Mouse (Mus musculus) A20 (cell line): ENCODE measurements around the gene Col6a1.

Source experiments
- DNase-seq: peaks from one replicate; pipeline ENCODE4 v3.0.0-alpha.2; 2011; ENCODE audit warnings: low read depth, low spot score

Gene Col6a1

DNA sequence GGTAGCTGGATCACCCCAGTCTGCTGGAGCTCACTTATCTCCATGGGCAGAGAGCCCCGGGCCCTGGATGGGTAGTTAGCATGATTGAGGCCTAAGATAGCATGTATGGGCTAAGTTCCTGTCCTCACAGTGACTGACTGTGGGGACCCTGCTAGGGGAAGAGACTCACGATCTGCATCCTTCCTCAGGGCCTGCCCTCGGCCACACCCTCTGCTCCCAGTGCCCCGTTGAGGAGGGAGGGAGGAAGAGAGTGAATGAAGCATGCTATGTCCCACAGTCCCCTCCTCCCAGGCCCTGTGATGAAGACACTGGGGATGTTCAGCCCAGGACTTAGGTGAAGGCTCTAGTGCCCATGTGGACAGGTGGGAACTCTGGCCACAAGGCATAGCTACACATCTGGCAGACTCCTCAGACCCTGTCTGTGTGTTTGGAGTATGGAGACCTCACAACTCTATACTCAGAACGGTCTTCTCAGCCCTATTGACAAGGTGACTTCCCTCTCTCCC is 1.7 kb downstream of the Col6a1 start:
- no peak for DNase-seq

- DNase-seq = no peak
Observed at GRCm38 (mm10) chr10:76722751-76723450, 3.1 kb downstream of the Col6a1 start.

GRCm38 (mm10) chr10:76721746-76722145 is 4.2 kb downstream of the Col6a1 start:
- DNase-seq = no peak

GRCm38 (mm10) chr10:76721216-76721615 is 4.8 kb downstream of the Col6a1 start:
- no peak for DNase-seq

DNA sequence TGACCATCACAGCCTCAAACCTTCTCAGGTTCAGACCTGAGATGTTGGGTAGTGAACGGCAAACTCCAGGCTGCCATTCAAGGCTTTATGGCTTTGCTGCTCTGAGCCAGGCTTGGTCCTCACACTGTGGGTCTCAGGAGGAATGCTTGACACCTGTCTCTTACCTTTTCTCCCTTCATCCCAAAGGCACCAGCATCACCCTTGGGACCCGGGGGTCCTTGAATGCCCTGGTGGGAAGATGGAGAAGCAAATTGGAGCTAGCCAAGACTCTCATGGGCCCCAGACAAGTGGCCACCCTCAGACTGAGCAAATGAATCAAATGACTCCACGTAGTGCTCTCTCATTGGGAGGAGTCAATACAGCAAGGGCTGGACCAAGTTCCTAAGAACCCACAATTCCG is 8.3 kb downstream of the Col6a1 start:
- DNase-seq = no peak

DNA sequence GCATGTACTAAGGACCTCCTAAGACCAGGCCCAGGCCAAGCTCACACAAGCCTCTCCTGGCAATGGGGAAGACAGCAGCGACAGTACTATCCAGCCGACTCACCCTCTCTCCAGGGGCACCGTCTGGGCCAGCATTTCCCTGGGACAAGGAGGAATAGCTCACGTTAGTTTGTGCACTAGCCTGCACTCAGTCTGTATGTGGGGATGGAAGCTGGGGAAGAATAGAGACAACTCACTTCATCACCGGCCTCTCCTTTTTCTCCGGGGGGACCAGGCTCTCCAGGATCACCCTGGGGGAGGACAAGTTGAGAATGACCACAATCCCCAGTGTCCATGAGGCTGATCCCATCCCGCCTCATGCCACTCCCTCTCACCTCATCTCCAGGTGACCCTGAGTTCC is 8.9 kb downstream of the Col6a1 start:
- no peak for DNase-seq

DNA sequence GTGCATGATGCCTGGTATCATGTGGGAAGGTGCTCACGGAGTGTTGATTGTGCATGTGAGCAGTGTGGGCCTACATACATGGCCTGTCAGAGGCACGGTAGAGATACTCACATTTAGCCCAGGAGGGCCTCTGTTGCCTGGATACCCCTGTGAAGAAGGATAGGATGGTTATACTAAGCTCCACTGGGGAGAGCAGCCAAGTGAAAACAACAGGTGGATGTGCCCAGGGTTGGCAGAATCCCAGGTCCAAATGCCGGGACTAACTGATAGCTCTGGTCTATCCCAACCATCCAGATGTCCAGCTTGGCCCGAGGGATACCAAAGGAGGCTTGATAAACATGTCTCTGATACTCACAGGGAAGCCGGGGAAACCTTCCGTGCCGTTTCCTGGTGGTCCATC is 11.7 kb downstream of the Col6a1 start:
- no peak for DNase-seq

DNA sequence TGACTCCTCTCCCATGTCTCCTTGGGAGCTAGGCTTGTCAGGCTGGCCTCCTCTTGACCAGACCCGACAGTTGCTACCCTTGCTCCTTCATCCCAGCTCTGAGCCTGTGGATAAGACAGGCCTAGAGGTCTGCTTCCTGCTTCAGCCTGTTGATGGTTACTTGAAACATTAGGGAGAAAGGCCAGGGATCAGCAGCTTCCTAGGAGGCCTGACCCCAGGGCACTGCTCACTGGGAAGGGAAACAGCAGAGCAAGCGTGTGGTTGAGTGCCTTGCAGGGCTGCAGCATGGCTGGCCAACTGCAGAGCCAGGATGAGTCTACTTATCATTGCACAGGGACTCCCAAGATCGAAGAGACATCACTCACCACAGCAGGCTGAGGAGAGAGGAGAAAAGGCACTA is 13.5 kb downstream of the Col6a1 start:
- no peak for DNase-seq

DNA sequence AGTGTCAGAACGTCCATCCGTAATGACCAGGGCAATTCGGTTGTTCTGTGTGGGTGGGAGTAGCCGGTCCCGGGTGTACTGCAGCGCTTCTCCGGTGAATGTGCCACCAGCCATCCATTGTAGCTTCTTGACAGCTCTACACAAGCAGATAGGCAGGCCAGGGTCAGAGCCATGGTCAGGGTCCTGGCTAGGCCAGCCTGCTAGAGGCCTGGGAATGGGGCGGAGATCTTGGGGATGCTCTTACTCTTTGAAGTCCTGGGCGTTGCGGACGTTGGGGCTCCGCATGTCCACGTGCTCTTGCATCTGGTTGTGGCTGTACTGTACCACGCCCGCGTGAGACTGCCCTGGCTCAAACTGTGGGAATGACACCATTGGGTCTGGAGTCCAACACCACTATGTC is 14.6 kb downstream of the Col6a1 start:
- no peak for DNase-seq

GRCm38 (mm10) chr10:76708465-76708864 is 17.5 kb downstream of the Col6a1 start:
- no peak for DNase-seq

DNA sequence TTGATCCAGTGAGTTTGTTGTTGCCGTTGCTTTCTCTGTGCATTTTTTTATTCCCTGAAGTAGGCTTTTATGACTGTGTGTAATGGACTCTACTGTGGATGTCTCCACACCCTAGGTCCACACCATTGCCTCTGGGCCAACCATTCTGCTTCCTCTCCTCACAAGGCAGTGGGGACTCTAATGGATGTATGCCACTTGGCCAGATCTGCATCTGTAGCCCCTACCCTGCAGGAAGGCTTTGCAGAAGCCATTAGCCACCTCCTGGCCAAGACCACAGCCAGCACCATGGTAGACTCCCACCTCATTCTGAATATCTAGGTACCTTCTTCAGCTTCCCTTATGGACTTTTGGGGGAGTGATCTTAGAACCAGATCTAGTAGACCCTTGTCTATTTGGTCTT is 18.4 kb downstream of the Col6a1 start:
- no peak for DNase-seq

GRCm38 (mm10) chr10:76707001-76707400 is 19.0 kb downstream of the Col6a1 start:
- DNase-seq = no peak

DNA sequence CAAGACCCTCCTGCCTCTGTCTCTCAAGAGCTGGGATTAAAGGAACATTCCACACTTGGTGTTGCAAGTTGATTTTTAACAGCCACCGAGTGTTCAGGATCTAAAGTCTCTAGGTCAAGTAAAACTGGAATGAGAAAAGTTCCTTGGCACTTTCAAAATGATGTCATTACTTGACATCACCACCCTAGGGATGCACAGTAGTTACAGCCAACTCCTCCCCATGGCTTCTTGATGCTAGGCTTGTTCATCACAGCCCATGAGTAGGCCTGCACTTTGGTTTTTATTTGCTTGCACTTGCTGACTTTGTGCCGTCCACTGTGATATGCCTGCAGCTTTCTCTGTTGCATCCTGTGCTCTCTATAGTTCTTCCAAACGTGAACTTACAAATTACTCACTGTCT is 21.6 kb downstream of the Col6a1 start:
- no peak for DNase-seq

DNA sequence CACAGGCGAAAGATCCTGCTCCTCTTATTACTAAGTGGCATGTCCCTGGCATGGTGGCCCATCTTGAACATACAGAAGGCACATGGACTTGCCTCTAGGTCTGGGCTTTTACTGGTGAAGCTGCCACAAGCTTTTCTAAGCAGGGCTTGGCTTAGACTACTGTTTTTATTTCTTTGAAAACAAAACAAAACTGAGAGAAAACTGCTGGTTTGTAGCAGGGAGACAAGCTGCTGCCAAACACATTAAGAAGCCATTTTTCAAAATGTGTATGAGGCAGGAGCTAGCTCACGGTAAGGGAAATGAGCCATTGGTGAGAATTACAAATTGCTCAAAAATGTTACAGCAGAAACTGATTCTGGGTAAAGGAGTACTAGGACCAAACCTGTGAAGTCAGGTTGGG is 24.5 kb downstream of the Col6a1 start:
- no peak for DNase-seq

DNA sequence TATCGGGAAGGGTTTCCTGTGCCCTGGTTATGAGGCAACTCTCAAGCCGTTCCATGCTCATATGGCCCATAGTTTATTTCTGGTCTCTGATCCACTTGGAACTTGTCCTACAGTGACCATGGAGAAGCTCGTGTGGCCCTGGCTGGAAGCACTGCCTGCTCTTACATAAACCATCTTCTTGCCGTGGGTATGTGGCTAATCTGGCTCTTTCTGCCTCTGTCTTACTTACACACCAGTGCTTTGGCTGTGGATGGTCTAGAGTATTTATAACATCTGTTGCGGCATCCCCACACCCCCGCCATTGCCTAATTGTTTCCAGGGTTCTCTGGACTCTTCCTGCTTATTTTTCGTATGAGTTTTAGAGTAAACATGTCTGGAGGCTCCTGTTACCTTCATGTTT is 26.2 kb downstream of the Col6a1 start:
- no peak for DNase-seq

GRCm38 (mm10) chr10:76695283-76695885 is 30.6 kb downstream of the Col6a1 start:
- DNase-seq = no peak

DNA sequence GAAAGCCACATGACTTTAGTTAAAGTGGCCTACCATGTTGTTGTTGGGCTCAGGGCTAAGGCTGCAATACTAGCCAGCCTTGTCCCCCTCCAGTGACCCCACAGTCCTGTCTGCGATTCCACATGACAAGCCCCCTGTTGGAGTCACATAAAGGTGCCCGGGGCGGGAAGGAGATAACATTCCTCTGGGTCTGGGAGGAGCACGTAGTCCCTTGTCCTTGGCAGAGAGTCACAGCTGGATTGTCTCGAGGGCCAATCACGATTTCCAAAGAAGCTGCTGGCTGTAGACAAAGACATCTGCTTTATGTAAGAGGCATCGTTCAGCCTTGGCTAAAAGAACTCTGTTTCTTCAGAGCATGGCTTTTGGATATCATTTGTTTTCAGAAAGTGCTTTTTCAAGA is 31.2 kb downstream of the Col6a1 start:
- no peak for DNase-seq

GRCm38 (mm10) chr10:76693446-76693845 is 32.5 kb downstream of the Col6a1 start:
- no peak for DNase-seq

GRCm38 (mm10) chr10:76685451-76686017 is 40.4 kb downstream of the Col6a1 start:
- no peak for DNase-seq

DNA sequence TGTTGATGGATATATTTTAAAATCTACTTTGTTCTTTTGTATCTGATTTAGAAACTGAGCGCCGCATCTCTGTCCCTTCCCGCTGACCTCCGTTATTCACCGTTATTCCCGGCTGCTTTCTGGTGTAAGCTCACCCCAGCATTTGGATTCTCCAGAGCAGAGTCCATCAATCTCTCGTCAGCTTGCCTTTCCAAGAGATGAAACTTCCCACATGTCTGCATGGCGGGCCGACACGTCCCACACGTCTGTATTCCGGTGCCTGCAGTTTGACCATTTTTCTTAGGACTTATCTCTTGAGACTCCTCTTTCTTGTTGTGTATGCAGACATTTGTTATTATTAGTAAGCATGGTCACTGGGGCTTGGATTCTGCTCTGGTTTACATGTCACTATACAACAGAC is 42.0 kb downstream of the Col6a1 start:
- no peak for DNase-seq

GRCm38 (mm10) chr10:76683461-76683860 is 42.5 kb downstream of the Col6a1 start:
- no peak for DNase-seq

DNA sequence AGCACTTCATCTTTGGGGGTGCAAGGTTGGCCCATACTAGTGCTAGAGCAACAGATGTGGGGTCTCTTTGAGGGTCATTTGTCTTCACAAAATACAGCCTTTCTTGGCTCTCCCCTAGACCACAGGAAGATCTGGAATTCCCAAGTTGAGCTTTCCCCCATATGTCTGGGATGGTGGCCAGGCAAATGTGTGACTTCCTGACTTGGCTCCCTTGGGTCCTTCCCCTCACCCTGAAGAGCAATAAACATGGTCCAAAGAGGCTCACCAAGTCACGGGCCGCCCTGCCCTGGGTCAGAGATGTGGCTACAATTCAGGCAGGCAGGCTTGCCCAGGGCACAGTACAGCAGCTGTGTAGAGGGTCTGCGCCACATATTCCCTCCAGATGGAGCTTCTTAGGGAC is 44.1 kb downstream of the Col6a1 start:
- no peak for DNase-seq
